Mouse (Mus musculus) ovary, postnatal 36 days (tissue): ENCODE results near the gene Tmem150b.

Experiments
- DNase-seq: peaks from one replicate; pipeline ENCODE4 v3.0.0; 2022; ENCODE audit warnings: low spot score, mixed read lengths

Tmem150b gene

GRCm38 (mm10) chr7:4725169-4725568, at the start of gene Tmem150b:
TSS of gene Tmem150b (minus strand) at chr7:4725249.
- DNase-seq, result no peak

GRCm38 (mm10) chr7:4771202-4771601, 46.2 kb upstream of the Tmem150b start, which contains the start of gene Fam71e2:
TSS of gene Fam71e2 (minus strand) at chr7:4771302.
- no peak for DNase-seq

- no peak for DNase-seq
Observed at GRCm38 (mm10) chr7:4764946-4765710, 40.1 kb upstream of the Tmem150b start.

DNA sequence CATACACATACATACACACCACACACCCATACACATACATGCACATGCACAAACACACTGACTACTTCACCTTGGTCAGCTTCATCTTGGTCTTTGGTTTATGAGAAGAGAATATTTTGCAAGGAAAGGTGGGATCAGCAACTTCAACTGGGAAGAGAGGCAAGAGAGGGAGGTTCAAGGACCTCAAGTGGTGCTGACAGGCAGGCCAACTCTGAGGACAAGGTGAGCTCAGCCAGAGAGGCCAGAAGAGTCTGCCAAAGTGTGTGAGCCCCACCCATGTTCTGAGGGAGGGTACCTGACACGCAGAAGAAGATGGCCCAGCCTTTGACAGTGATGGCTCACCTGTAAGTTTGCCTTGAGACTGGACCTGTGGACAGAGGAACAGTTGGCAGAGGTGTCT, 34.6 kb upstream of the Tmem150b start:
- DNase-seq, result no peak

DNA sequence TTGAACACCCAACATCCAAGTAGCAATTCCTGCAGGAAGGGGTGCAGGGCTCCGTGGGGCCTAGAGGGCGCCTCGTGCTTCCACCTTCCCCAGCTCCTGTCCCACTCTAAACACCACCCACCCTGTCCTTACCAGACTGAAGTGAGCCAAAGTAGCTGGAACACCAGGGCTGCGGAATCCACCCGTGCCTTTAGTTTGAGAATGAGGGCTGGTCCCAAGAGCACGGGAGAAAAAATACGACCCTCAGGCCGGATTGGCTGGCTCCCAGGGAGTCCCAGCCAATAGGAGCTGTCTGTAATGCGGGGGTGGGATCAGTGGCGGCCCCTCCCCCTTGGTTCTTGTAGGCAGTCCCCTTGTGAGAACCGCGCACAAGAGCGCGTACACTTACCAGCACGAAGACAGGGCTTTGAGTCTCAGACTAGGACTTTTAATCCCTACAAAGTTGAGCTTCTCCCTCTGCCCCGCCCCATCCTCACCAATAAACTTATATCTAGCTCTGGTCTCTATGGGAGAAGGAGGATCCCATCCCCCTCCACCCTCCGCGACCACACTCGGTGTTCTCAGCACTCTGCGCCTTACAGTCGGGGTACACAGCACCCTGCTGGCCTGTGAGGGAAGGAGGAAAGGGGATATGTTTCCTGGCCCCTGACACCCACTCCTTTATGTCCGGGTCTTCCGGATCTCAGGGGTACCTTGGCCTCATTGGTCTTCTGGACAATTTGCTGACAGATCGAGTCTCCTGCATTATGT, 27.9 kb upstream of the Tmem150b start, which contains the start of gene Cox6b2:
TSS of gene Cox6b2 (minus strand) at position 274 of the 750 bp plus-strand sequence.
- peak; percentile 79 for DNase-seq

- peak; percentile 47 for DNase-seq
Observed at GRCm38 (mm10) chr7:4751971-4752820, 27.1 kb upstream of the Tmem150b start.

- DNase-seq, result no peak
Observed at GRCm38 (mm10) chr7:4749169-4749568, 24.1 kb upstream of the Tmem150b start.

GRCm38 (mm10) chr7:4748321-4748720, 23.3 kb upstream of the Tmem150b start:
- no peak for DNase-seq

DNA sequence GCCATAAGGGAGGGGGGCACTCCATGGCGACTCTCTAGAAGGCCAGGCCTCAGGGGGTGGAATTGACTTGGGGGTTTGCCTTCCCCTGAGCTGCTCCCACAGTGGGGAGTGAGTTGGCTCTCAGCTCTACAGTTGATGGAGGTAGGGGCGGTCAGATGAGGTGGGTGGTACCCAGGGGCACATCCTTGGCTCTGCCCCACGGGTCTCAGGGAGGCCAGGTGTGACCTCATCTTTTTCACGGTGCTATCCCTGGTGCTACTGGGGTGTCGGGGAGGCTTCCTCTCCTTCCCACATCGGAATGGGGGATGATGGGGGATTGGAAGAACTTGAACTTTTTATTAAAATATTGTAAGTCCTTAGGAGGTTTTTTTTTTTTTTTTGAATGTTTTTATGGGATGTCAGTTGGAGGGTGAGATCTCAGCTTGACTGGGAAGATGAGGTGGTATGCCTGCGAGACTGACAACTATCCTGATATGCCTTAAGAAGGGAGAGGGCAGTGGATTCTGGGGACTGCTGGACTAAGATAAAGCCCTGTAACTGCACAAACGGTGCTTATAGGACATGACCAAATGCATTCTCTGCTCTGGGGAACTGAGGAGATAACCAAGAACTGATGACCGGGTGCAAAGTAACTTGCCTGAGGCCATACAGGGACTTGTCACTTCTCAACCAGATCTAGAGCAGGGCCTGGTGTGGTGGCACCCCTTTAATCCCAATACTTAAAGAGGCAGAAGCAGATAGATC, 22.3 kb upstream of the Tmem150b start:
- DNase-seq, result no peak

DNA sequence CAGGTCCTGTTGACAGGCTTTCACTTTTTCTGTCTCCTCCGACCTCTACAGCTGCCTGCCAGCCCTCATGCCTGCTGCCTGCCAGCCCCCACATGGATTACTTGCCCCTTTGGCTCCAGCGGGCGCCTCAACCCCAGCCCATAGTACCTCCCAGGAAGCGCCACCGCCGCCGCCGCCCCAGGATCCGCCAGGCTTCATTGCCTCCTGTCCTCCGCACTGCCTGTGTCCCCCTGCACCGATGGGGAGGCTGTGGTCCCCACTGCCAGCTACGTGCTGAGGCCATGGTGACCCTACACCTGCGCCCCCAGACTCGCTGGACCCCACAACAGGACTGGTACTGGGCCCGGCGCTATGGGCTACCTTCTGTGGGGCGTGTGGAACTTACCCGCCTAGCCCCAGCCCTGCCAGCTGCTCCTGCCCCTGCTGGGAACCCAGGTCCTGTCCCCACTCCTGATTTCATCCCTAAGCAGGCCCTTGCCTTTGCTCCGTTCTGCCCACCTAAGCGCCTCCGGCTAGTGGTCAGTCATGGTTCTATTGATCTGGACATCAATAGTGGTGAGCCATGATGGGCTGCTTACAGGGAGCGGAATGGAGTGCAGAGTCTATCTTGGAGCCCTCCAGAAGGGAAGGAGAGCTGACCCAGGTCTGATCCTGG, 21.4 kb upstream of the Tmem150b start:
- DNase-seq, result no peak

- DNase-seq, result no peak
Observed at GRCm38 (mm10) chr7:4744886-4745285, 19.8 kb upstream of the Tmem150b start.

GRCm38 (mm10) chr7:4743354-4743753, 18.3 kb upstream of the Tmem150b start:
- no peak for DNase-seq

GRCm38 (mm10) chr7:4742482-4742819, 17.4 kb upstream of the Tmem150b start:
- no peak for DNase-seq

GRCm38 (mm10) chr7:4741672-4742481, 16.8 kb upstream of the Tmem150b start:
- DNase-seq, result no peak

- DNase-seq, result peak; percentile 61
Observed at GRCm38 (mm10) chr7:4741151-4741550, 16.1 kb upstream of the Tmem150b start.

DNA sequence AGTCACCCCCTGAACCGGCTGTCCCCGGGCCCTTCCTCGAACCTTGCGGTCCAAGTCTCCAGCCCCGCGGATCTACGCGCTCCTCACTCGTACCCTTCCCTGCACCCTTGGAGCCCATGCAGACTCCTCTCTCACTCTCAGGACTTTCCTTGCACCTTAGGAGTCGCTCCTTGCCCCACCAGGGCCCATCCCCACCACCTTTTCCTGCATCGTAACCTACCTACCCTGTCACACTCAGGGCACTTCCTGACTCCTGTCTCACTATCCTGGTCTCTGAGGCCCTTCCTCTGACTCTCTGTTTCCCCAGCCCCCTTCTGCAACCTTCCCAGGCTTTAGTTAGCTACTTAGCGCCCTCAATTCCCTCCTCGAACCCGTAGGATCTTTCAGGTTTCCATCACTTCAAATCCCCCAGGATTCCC, 15.3 kb upstream of the Tmem150b start:
- no peak for DNase-seq

- DNase-seq, result peak; percentile 92
Observed at GRCm38 (mm10) chr7:4739544-4740275, 14.7 kb upstream of the Tmem150b start, which contains the start of gene Kmt5c. TSS of gene Kmt5c (plus strand) at chr7:4740115.

DNA sequence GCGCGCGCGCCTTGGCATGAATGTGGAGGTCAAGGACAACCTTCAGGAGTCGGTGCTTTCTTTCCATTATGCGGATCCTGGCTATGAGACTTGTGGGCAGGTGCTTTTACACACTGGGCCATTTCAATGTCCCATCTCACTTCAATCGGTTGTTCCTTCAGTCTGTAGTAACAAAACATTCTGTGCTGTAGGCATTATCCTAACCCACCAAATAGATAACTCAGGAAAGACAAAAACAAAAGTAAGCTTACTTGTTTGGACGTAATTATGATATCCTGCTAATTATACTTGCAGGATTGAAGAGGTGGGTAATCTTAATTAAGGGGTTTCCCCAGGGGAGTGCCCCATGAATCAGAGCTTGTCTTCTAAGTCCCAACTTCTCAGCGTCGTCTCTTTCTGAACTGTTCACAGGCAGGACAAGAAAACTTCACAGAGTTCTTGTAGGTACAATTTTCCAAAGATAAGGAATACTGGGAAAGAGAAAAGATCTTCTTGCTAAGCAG, 14.0 kb upstream of the Tmem150b start:
- no peak for DNase-seq

DNA sequence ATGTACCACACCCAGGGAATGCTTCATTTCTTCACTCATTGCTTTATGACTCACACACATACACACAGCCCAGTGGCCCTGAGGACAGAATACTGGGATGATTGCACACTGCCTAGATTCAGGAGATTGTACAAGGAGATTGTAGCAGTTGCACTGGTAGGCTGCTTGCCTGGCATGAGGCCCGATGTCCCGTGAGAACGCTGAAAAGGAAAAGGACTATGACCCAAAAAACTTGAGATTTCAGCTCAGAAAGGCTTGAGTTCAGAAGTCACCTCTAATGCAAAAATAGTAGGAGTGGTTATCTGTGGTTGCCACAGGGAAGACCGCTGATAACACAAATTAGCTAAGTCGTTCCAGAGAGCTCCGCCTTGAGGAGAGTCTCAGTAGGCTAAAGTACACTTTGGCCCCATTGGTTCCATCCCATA, 7.9 kb upstream of the Tmem150b start:
- DNase-seq, result no peak
